Mouse (Mus musculus) embryonic facial prominence, embryonic 11.5 days (tissue): ENCODE data around the gene Myh2. TPM values are rescaled to one million over a fixed set of nuclear protein-coding genes. Genes with fewer than 3 reads are reported as not detected.

Experiments used
- ATAC-seq: fragments of 200-750 bp; cut with Nextera tagmentation; replicated peaks from 2 replicates; pipeline ENCODE4 v1.8.0; 2017; ENCODE audit warnings: low read depth; ENCODE audit not compliant: insufficient number of reproducible peaks, low FRiP score, low TSS enrichment
- DNase-seq: peaks from one replicate; pipeline ENCODE4 v3.0.0-alpha.2; 2015; ENCODE audit warnings: low spot score
- H3K27ac ChIP-seq: fragments of 300-500 bp; sonication (generic); replicated peaks from 2 replicates; pipeline ENCODE4 v1.5.1; 2014; ENCODE audit warnings: mild to moderate bottlenecking, low read depth, low read length, control low read depth
- H3K27me3 ChIP-seq: fragments of 300-500 bp; sonication (generic); 2 replicates; pipeline ENCODE4 v1.6.1; 2014; ENCODE audit warnings: mild to moderate bottlenecking, low read length, moderate library complexity, mixed read lengths; ENCODE audit not compliant: control insufficient read depth, insufficient read depth
- H3K36me3 ChIP-seq: fragments of 300-500 bp; sonication (generic); replicated peaks from 2 replicates; pipeline ENCODE4 v1.6.1; 2014; ENCODE audit warnings: low read depth, mild to moderate bottlenecking, low read length, moderate library complexity, mixed read lengths; ENCODE audit not compliant: control insufficient read depth, insufficient read depth
- H3K4me1 ChIP-seq: fragments of 300-500 bp; sonication (generic); 2 replicates; pipeline ENCODE4 v1.6.1; 2014; ENCODE audit warnings: low read length, mixed read lengths; ENCODE audit not compliant: control insufficient read depth, insufficient read depth
- H3K4me2 ChIP-seq: fragments of 300-500 bp; sonication (generic); 2 replicates; pipeline ENCODE4 v1.6.1; 2014; ENCODE audit warnings: low read depth, mild to moderate bottlenecking, control low read depth, low read length, moderate library complexity
- H3K4me3 ChIP-seq: fragments of 300-500 bp; sonication (generic); 2 replicates; pipeline ENCODE4 v1.5.1; 2014; ENCODE audit warnings: low read depth, low read length, control low read depth
- H3K9ac ChIP-seq: fragments of 300-500 bp; sonication (generic); replicated peaks from 2 replicates; pipeline ENCODE4 v1.6.1; 2014; ENCODE audit warnings: mild to moderate bottlenecking, control low read depth, low read length
- H3K9me3 ChIP-seq: fragments of 300-500 bp; sonication (generic); replicated peaks from 2 replicates; pipeline ENCODE4 v1.6.1; 2016; ENCODE audit warnings: mild to moderate bottlenecking, low read length, inconsistent platforms, mixed read lengths; ENCODE audit not compliant: control insufficient read depth
- WGBS: fragments of 180-500 bp; shearing (Covaris S2); extraction: QIAGEN DNeasy Blood & Tissue Kit; methylation state at CpG from one replicate; pipeline ENCODE4 v1.1.7; 2014; 5-methylcytosine and 5-hydroxymethylcytosine counted together
- polyA plus RNA-seq: library from polyadenylated mRNA; unstranded; fragments of >200 nt; fragmentation: Nextera tagmentation; extraction: Ambion mirVana; gene quantifications from 2 replicates; pipeline ENCODE4 v1.2.1, GENCODE M21; 2014

Myh2 gene
- polyA plus RNA-seq, 1 experiment from 2014 or later = not detected

DNA sequence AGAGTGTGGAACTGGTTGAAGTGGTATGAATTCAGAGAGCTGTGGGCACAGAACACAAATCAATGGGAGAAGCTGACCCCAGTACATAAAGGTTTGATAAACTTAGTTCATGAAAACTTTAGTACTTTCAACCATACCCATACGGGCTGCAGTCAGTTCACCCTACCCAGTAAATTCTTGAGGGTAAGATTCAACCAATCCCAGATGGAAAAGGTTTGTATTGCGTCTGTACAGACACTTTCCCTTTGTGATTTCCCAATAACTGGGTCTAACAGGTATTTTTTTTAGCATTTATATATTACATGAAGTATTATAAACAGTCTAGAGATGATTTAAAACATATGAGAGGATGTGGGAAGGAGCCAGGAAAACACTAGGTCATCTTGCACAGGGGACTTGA, 15.2 kb upstream of the Myh2 start:
- Histone ChIP-seq H3K27ac (no peak overlapping the region), H3K9me3 (no peaks in the 10 kb centered on the region), H3K4me2 (no peak overlapping the region), H3K4me1 (no peaks in the 10 kb centered on the region), H3K9ac (no peak overlapping the region), H3K27me3 (no peaks in the 10 kb centered on the region), H3K4me3 (no peak overlapping the region), H3K36me3 (no peaks in the 10 kb centered on the region)
- DNase-seq (no peak), ATAC-seq (no peak)
- 82% methylated on average over 2 of the region's 2 CpGs for WGBS

DNA sequence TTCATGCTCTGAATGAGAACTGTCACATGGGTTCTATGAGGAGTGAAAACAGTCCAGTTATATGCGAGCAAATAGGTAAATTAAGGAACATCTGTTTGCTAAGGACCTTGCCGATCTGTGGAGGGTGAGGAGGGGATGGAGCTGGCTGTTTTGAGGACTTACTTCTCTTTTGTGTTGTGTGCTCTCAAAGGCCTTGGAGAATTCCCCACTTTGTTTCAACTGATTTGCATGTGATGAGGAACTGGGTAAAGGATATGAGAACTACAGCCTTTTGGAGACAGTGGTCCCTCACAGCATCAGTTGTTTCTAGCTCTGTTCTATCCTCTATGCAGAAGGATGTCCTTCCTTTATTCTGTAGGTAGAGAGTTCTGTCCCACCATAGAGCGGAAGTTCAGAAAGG, 10.7 kb upstream of the Myh2 start:
- no peak overlapping the region for H3K4me2 ChIP-seq
- no peaks in the 10 kb centered on the region for H3K4me1 ChIP-seq
- ATAC-seq (no peak), DNase-seq (no peak)
- WGBS = 91% methylated on average over 3 of the region's 3 CpGs
- no peak overlapping the region for H3K4me3 ChIP-seq
- no peaks in the 10 kb centered on the region for H3K36me3 ChIP-seq
- no peaks in the 10 kb centered on the region for H3K9me3 ChIP-seq
- H3K27ac ChIP-seq = no peak overlapping the region
- no peak overlapping the region for H3K9ac ChIP-seq
- H3K27me3 ChIP-seq = no peaks in the 10 kb centered on the region

DNA sequence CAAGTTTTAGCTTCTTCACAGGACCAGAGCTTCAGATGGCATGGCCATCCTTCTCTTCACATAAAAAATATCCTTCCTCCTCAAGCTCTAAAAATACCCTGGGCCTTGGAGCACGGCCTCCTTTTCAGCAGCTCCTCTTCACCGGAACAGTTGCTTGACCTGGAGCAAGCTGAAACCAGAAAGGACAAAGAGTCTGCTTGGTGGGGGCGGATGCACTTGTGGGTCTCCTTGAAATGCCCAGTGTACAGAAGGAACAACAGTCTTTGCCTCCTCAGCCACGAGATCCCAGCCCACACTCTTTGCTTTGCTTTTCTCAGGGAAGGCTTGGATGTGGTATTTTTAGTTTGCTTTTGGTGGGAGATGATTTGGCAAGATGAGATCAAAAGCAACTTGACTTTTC, 7.1 kb upstream of the Myh2 start:
- Histone ChIP-seq H3K4me2 (no peak overlapping the region), H3K27ac (no peak overlapping the region), H3K9me3 (no peaks in the 10 kb centered on the region), H3K27me3 (no peaks in the 10 kb centered on the region), H3K4me3 (no peak overlapping the region), H3K9ac (no peak overlapping the region), H3K36me3 (no peaks in the 10 kb centered on the region), H3K4me1 (no peaks in the 10 kb centered on the region)
- WGBS = 79% methylated on average over 4 of the region's 4 CpGs
- no peak for DNase-seq
- ATAC-seq = no peak

DNA sequence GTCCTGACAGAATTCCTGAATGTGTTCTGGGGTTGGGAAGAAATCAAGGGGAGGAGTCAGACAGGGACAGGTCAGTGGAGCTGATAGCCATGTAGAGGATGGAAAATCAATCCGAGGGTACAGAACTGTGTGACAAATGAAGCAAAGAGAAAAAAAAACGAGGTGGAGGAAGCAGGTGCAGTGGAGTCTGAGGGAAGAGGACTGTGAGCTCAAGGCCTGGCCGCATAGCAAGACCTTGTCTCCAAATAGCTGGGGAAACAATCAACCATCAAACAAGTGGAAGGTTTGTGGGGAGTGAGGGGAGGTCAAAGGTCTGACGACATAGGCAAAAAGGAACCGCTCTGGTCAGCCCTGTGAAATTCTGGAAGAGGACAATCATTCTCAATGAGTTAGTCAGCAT, 6.0 kb upstream of the Myh2 start:
- H3K27ac ChIP-seq = no peak overlapping the region
- no peak overlapping the region for H3K4me3 ChIP-seq
- H3K36me3 ChIP-seq = no peaks in the 10 kb centered on the region
- DNase-seq (no peak), ATAC-seq (no peak)
- no peak overlapping the region for H3K4me2 ChIP-seq
- WGBS = 53% methylated on average over 5 of the region's 5 CpGs
- no peaks in the 10 kb centered on the region for H3K4me1 ChIP-seq
- no peaks in the 10 kb centered on the region for H3K9me3 ChIP-seq
- H3K9ac ChIP-seq = no peak overlapping the region
- H3K27me3 ChIP-seq = no peaks in the 10 kb centered on the region

DNA sequence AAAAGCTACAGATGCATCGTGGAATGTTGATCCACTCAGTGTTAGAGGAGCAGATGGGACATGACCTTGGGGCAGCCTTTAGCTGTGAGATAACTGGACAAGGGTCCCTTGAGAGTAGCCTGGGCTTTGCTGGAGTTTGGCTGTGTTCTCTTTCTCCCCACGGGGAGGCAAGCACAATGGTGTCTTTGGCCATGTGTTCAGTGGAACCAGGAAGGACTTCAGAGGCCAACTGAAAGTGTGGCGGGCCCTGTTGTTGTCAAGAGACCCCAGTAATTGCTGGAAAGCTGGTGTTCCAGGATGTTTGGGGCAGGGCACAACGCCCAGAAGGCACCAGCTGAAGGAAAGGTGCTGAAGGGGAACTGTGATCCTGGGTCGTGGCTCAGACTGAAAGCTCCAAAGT, 1.5 kb upstream of the Myh2 start:
- Histone ChIP-seq H3K4me1 (no peaks in the 10 kb centered on the region), H3K4me2 (no peak overlapping the region), H3K36me3 (no peaks in the 10 kb centered on the region), H3K9ac (no peak overlapping the region), H3K4me3 (no peak overlapping the region), H3K27ac (no peak overlapping the region), H3K9me3 (no peaks in the 10 kb centered on the region), H3K27me3 (no peaks in the 10 kb centered on the region)
- 29% methylated on average over 5 of the region's 5 CpGs for WGBS
- no peak for DNase-seq
- no peak for ATAC-seq

DNA sequence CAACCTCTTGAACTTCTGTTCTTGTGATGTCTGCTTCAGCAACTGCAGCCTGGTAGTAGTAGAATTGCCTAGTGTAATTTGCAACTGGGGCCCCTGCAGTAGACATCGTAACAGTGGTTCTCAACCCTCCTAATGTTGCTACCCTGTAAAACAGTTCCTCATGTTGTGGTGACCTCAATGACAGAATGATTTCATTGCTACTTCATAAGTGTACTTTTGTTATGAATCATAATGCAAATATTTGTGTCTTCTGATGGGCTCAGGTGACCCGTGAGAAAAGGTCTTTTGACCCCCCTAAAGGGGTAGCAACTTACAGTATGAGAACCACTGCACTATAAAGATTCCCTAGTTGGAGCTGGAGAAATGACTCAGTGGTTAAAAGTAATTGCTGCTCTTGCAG, 1.6 kb downstream of the Myh2 start:
- Histone ChIP-seq H3K27me3 (no peaks in the 10 kb centered on the region), H3K4me3 (no peak overlapping the region), H3K4me1 (no peaks in the 10 kb centered on the region), H3K36me3 (no peaks in the 10 kb centered on the region), H3K9ac (no peak overlapping the region), H3K27ac (no peak overlapping the region), H3K4me2 (no peak overlapping the region), H3K9me3 (no peaks in the 10 kb centered on the region)
- 81% methylated on average over 2 of the region's 2 CpGs for WGBS
- no peak for ATAC-seq
- no peak for DNase-seq

DNA sequence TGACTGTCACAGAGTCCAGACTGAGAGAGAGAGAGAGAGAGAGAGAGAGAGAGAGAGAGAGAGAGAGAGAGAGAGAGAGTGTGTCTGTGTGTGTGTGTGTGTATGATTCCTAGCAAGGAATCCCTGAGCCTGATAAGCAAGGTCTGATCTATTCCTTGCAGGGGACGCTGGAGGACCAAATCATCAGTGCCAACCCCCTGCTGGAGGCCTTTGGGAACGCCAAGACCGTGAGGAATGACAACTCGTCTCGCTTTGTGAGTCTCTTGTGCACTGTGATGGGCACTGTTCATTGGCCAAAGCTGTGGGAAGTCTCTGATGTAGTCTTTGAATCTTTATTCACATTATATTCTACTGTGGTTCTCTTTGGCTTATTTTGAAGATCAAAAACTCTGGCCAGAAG, 5.5 kb downstream of the Myh2 start:
- Histone ChIP-seq H3K4me1 (no peaks in the 10 kb centered on the region), H3K9ac (no peak overlapping the region), H3K36me3 (no peaks in the 10 kb centered on the region), H3K27ac (no peak overlapping the region), H3K9me3 (no peaks in the 10 kb centered on the region), H3K27me3 (no peaks in the 10 kb centered on the region), H3K4me2 (no peak overlapping the region), H3K4me3 (no peak overlapping the region)
- DNase-seq (no peak), ATAC-seq (no peak)
- WGBS = 73% methylated on average over 5 of the region's 5 CpGs

DNA sequence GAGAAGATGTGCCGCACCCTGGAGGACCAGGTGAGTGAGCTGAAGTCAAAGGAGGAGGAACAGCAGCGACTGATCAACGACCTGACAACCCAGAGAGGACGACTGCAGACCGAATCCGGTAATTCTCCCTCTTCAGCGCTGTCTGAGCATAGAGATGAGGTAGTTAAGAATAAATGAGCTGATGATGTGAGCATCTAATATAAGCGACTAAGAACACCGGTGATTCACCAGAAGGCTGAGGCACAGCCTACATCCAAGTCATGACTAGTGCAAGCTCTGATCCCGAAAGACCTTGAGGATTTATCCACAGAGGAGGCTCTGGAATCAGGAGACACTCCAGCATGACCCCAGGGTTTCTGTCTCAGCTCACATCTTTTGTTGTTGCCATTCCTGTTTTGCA, 19.5 kb downstream of the Myh2 start:
- ATAC-seq = no peak
- WGBS = 89% methylated on average over 10 of the region's 10 CpGs

DNA sequence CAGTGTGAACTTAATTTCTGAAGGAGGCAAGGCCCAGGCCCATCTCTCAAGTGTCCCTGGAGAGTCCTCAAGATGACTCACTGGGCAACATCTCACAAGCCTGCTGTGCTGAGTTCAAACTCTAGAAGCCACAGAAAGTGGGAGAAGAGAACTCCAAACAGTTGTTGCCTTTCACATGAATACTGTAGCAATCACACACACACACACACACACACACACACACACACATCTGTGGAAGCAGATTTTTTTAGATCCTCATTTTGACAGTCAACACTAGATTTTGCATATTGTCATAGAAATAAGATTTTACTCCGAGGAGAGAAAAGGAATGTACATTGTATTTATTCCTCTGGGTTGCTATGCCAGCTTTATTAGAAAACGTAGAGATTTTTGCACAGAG, 20.0 kb downstream of the Myh2 start:
- DNase-seq = no peak
- H3K9ac ChIP-seq = no peak overlapping the region
- no peaks in the 10 kb centered on the region for H3K27me3 ChIP-seq
- H3K27ac ChIP-seq = no peak overlapping the region
- no peak for ATAC-seq
- H3K36me3 ChIP-seq = no peaks in the 10 kb centered on the region
- H3K9me3 ChIP-seq = no peaks in the 10 kb centered on the region
- H3K4me2 ChIP-seq = no peak overlapping the region
- H3K4me1 ChIP-seq = no peaks in the 10 kb centered on the region
- 89% methylated on average over 2 of the region's 2 CpGs for WGBS
- no peak overlapping the region for H3K4me3 ChIP-seq

More for the DNA sequence above, 19.5 kb downstream of the Myh2 start:
- Histone ChIP-seq H3K27me3 (no peaks in the 10 kb centered on the region), H3K27ac (no peak overlapping the region), H3K9me3 (no peaks in the 10 kb centered on the region), H3K4me3 (no peak overlapping the region), H3K4me2 (no peak overlapping the region), H3K36me3 (no peaks in the 10 kb centered on the region), H3K4me1 (no peaks in the 10 kb centered on the region), H3K9ac (no peak overlapping the region)
- no peak for DNase-seq
